Mouse (Mus musculus) neural tube, embryonic 14.5 days (tissue): Measurements from ENCODE around the gene Tfap2e. TPM values are rescaled to one million over a fixed set of nuclear protein-coding genes. Genes with fewer than 3 reads are reported as not detected.

Experiments
- ATAC-seq: fragments of 200-750 bp; cut with Nextera tagmentation; 2 replicates; pipeline ENCODE4 v1.8.0; 2017; ENCODE audit warnings: low read depth, mild to moderate bottlenecking, moderate TSS enrichment, moderate library complexity
- H3K27ac ChIP-seq: fragments of 300-500 bp; sonication (generic); 2 replicates; pipeline ENCODE4 v1.5.1; 2014; ENCODE audit warnings: low read depth, mild to moderate bottlenecking, control low read depth, low read length, moderate library complexity, mixed read lengths
- H3K27me3 ChIP-seq: fragments of 300-500 bp; sonication (generic); 2 replicates; pipeline ENCODE4 v1.6.1; 2014; ENCODE audit warnings: low read length; ENCODE audit not compliant: control insufficient read depth, insufficient read depth
- H3K36me3 ChIP-seq: fragments of 300-500 bp; sonication (generic); 2 replicates; pipeline ENCODE4 v1.6.1; 2014; ENCODE audit warnings: low read length, mixed read lengths; ENCODE audit not compliant: control insufficient read depth, insufficient read depth
- H3K4me1 ChIP-seq: fragments of 300-500 bp; sonication (generic); 2 replicates; pipeline ENCODE4 v1.6.1; 2014; ENCODE audit warnings: low read length; ENCODE audit not compliant: control insufficient read depth, insufficient read depth
- H3K4me2 ChIP-seq: fragments of 300-500 bp; sonication (generic); 2 replicates; pipeline ENCODE4 v1.6.1; 2014; ENCODE audit warnings: mild to moderate bottlenecking, low read depth, low read length, control low read depth
- H3K4me3 ChIP-seq: fragments of 300-500 bp; sonication (generic); 2 replicates; pipeline ENCODE4 v1.5.1; 2014; ENCODE audit warnings: low read depth, low read length, control low read depth, mixed read lengths
- H3K9ac ChIP-seq: fragments of 300-500 bp; sonication (generic); replicated peaks from 2 replicates; pipeline ENCODE4 v1.6.1; 2014; ENCODE audit warnings: low read depth, mild to moderate bottlenecking, control low read depth, low read length, mixed read lengths
- H3K9me3 ChIP-seq: fragments of 300-500 bp; sonication (generic); 2 replicates; pipeline ENCODE4 v1.6.1; 2016; ENCODE audit warnings: low read length; ENCODE audit not compliant: control insufficient read depth
- WGBS: fragments of 180-500 bp; shearing (Covaris S2); extraction: QIAGEN DNeasy Blood & Tissue Kit; methylation state at CpG from one replicate; pipeline ENCODE4 v1.1.7; 2014; 5-methylcytosine and 5-hydroxymethylcytosine counted together
- polyA plus RNA-seq: library from polyadenylated mRNA; unstranded; fragments of >200 nt; fragmentation: Nextera tagmentation; extraction: Ambion mirVana; gene quantifications from 2 replicates; pipeline ENCODE4 v1.2.1, GENCODE M21; 2014

Tfap2e gene
- polyA plus RNA-seq, 1 experiment from 2014 or later, result not detected

DNA sequence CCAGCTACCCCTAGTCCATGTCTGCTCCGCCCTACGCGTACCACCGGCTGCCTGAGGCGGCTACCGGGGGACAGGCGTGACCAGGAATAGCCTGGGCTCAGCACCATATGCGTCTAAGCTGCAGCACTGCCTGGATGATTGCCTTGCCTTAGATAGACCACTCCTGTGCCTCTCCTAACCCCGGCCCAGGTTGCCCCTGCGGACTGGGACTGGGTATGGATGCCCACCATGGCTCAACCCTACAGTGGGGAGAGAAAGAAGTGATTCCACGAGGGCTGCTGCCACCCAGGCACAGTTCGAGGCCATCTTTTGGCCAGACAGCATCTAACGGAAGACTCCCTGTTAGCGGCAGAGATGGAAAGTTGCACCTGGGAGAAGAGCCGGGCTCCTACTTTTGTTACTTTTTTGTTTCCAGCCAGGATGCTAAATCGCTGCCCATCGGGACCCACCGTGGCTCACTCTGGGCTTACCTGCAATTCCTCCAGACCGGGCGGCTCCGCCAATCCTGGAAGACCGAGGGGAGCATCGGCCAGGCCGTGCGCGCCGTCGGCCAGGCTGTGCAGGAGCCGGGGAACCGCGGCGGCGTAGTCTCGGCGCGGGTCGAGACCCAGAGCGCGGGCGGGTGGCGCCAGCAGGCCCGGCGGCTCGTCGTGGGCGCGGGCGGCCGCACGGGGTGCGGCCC, 1.2 kb downstream of the Tfap2e start:
- Histone ChIP-seq H3K4me1 (0 out of 2 replicates have a peak, but pooled peaks cover 5% of the 10 kb centered on the region), H3K9ac (no peak overlapping the region), H3K27ac (no peak overlapping the region), H3K4me3 (peak overlapping the region; percentile 18), H3K36me3 (no peaks in the 10 kb centered on the region), H3K27me3 (peaks cover 55% of the 10 kb centered on the region), H3K9me3 (no peaks in the 10 kb centered on the region), H3K4me2 (peak overlapping the region; percentile 16; the same call in 1 of the 2 replicates)
- WGBS, result 4% methylated on average over 51 of the region's 51 CpGs
- ATAC-seq, result no peak; the same call in 1 of the 2 replicates

DNA sequence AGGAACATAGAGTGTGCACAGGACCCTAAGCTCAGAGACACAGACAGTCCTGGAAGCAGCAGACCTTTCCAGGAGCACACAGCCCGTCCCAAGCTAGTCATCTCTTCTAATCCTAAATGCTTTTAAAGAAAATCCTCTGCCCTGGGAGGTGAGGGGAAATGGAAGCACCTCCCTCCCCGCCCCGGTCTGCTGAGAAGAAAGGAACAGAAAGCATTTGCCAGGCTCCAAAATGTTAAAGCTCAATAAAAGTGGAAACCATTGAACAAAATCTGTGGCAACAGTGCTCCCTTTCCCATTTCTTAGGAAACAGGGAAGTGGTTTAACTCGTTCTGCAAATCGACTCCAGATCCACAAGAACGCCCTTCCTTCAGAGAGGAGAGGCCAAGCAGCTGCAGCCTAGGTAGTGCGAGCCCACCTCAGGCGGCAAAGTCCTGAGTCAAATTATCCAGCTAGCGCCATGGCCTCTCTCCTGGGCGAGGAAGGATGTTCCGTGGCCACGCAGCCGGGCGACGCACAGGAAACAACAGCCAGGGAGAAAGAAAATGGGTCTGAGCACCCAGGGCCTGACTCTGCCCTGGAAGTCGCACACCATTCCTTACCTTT, 1.9 kb downstream of the Tfap2e start:
- Histone ChIP-seq H3K4me2 (no peak overlapping the region), H3K9ac (no peak overlapping the region), H3K4me1 (0 out of 2 replicates have a peak, but pooled peaks cover 5% of the 10 kb centered on the region), H3K36me3 (no peaks in the 10 kb centered on the region), H3K9me3 (no peaks in the 10 kb centered on the region), H3K4me3 (no peak overlapping the region), H3K27ac (no peak overlapping the region), H3K27me3 (peaks cover 56% of the 10 kb centered on the region)
- 3% methylated on average over 16 of the region's 16 CpGs for WGBS
- ATAC-seq, result no peak

DNA sequence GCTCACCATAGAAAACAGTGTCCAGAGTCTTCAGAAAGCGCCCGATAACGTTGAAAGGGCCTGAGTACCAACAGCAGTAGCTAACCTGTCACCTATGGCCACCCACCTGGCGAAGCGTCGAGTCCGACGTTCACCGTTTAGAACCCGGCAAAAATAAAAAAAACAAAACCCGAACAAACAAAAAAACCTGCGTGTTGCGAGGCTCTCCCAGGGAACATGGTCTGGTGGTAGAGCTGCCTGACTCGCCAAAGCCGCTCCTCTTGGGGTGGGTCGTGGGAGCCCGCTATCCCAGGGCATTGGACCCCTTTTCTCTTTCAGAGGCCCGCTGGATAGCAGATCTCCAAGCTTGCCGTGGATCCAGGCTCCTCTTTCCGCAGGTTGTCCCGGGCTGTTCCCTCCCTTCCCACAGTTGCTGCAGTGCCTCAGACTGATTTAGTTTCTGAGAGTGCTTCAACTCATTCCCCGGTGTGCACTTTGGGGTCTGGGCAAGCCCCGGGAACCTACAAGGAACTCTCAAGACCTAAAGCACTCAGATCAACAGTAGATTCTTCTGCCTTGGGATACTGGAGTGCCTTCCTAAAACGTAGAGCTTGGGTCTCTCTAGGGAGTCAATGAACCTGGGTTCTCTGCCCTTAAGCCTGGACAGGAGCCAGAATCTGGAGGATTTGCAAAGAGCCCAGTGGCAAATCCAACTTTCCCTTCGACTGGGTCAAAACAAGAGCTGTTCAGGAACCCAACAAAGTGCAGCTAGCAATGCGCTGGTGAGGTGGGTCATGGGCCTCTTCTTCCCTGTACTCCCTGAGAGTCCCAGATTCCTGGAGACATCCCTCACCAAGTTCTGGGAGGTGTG, 3.3 kb downstream of the Tfap2e start:
- WGBS, result 5% methylated on average over 26 of the region's 26 CpGs
- no peaks in the 10 kb centered on the region for H3K36me3 ChIP-seq
- H3K27me3 ChIP-seq, result peaks cover 49% of the 10 kb centered on the region
- H3K4me1 ChIP-seq, result 0 out of 2 replicates have a peak, but pooled peaks cover 5% of the 10 kb centered on the region
- no peak overlapping the region for H3K9ac ChIP-seq
- no peak overlapping the region for H3K27ac ChIP-seq
- no peak overlapping the region for H3K4me2 ChIP-seq
- no peak overlapping the region for H3K4me3 ChIP-seq
- H3K9me3 ChIP-seq, result no peaks in the 10 kb centered on the region
- no peak for ATAC-seq

DNA sequence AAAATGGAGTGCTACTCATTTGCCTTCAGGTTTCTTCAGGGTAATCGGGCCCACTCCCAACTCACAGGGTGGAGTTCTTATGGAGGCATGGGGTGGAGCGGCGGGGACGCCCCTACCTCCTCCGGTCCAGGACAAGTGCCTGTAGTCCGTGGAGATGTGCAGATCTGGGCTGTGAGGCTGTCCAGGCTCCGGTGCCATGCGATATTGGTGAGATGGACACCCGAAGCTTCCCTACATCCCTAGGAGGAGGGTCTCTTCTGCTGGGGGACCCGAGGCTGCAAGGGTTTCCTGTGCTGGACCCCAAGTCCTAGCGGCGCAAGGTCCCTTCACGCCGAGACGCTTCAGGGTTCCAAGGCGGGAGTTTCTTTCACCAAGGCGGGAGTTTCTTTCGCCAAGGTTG, 3.9 kb downstream of the Tfap2e start:
- WGBS, result 2% methylated on average over 18 of the region's 18 CpGs
- H3K27me3 ChIP-seq, result peaks cover 43% of the 10 kb centered on the region
- no peak overlapping the region for H3K4me2 ChIP-seq
- no peak overlapping the region for H3K9ac ChIP-seq
- no peak overlapping the region for H3K27ac ChIP-seq
- H3K4me3 ChIP-seq, result no peak overlapping the region
- H3K9me3 ChIP-seq, result no peaks in the 10 kb centered on the region
- ATAC-seq, result no peak
- 0 out of 2 replicates have a peak, but pooled peaks cover 5% of the 10 kb centered on the region for H3K4me1 ChIP-seq
- H3K36me3 ChIP-seq, result no peaks in the 10 kb centered on the region

DNA sequence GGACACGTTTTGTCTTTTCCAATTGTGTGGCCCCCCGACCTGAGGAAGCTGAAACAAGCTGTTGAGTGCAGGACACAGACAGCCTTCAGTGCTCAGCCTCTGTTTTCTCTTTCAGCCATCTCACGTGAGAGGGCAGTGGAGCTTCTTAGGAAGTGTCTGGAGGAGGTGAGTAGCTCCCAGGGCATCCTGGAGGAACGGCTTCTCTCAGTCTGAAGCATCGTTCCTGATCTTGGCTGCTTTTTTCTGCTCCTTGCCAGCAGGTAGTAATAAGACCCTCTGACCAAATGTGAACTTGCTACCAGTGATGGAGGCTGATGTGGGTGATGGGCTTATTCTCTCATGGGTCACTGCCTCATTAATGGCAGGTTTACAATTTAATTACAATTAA, 28.6 kb downstream of the Tfap2e start:
- WGBS, result 30% methylated on average over 5 of the region's 5 CpGs
- H3K27ac ChIP-seq, result no peak overlapping the region

DNA sequence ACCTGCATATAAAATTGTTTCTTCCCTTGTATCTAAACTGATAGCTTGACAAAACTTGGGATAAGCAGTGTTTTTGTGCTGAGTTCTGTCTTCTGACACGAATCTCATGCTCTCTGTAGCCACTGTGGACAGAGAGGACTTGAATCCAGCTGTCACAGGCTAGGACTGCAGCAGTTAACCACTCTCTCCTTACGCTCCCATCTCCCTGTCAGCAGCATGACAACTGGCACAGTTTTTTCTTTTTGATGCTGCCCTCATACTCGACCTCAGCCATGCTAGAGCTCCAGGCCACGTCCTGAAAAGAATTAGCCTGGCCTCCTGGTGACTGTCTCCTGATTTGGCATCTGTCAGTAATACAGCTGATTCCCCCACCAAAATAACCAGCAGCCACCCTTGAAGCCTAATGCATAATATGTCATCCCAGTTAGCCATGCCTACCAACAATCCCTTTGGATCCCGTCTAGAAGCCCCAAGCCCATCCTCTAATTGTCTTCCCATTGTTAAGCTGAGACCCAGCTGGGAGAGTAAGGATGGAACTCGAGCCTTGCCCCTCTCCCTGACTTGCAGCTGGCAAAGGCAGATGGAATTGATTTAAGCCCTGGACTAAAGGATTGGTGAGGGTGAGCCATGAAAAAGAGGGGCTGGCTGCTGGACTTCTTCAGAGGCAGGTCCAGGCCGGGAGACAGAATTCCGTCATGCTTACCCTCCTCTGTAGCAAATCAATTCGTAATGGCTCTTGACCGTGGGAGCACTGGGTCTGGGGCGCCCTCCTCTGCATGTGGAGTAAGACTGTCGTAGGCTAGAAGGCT, 29.2 kb downstream of the Tfap2e start:
- no peaks in the 10 kb centered on the region for H3K4me1 ChIP-seq
- H3K4me3 ChIP-seq, result no peak overlapping the region
- peak; percentile 61; the same call in 1 of the 2 replicates for ATAC-seq
- no peak overlapping the region for H3K27ac ChIP-seq
- WGBS, result 32% methylated on average over 12 of the region's 12 CpGs
- no peaks in the 10 kb centered on the region for H3K9me3 ChIP-seq
- H3K27me3 ChIP-seq, result no peaks in the 10 kb centered on the region
- H3K4me2 ChIP-seq, result no peak overlapping the region
- H3K9ac ChIP-seq, result no peak overlapping the region
- H3K36me3 ChIP-seq, result peaks cover 43% of the 10 kb centered on the region

More for the DNA sequence above, 28.6 kb downstream of the Tfap2e start:
- no peaks in the 10 kb centered on the region for H3K4me1 ChIP-seq
- no peaks in the 10 kb centered on the region for H3K9me3 ChIP-seq
- no peaks in the 10 kb centered on the region for H3K27me3 ChIP-seq
- H3K9ac ChIP-seq, result no peak overlapping the region
- ATAC-seq, result no peak
- peaks cover 39% of the 10 kb centered on the region for H3K36me3 ChIP-seq
- no peak overlapping the region for H3K4me2 ChIP-seq
- no peak overlapping the region for H3K4me3 ChIP-seq

DNA sequence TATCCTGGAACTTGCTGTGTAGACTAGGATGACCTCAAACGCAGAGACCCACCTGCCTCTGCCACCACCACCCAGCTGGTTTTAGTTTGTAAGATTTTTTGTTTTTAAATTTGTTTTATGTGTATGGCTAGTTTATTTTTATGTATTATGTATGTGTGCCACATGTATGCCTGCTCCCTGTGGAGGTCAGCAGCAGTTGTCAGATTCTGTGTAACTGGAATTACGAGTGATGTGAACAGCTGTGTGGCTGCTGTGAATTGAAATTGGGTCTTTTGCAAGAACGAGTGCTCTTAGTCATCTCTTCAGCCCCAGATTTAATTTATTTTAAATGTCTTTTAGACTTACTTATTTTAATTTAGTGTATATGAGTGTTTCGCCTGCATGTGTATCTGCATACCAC, 39.1 kb downstream of the Tfap2e start:
- H3K4me1 ChIP-seq, result no peaks in the 10 kb centered on the region
- H3K27ac ChIP-seq, result no peak overlapping the region
- 93% methylated on average over 4 of the region's 4 CpGs for WGBS
- H3K4me3 ChIP-seq, result no peak overlapping the region
- no peaks in the 10 kb centered on the region for H3K27me3 ChIP-seq
- no peak overlapping the region for H3K4me2 ChIP-seq
- H3K9ac ChIP-seq, result no peak overlapping the region
- H3K9me3 ChIP-seq, result no peaks in the 10 kb centered on the region
- no peak for ATAC-seq
- 0 out of 2 replicates have a peak, but pooled peaks cover 7% of the 10 kb centered on the region for H3K36me3 ChIP-seq

DNA sequence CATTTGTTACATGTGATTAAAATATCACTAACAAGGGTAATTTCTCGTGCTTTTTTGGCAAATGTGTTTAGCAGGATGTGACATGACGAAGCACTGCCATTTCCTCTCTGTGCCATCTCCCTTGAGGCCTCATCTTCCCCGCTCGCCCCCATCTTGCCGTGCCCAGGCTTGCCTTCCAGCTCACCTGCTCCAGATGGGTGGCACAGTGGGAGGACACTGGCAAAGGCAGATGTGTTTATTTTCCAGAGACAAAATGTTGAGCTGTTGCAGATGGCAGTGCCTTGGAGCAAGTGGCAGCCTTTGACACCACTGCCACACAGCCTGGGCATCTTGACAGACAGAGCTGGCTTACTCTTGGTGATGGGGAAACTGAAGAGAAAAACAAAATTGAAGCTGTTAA, 43.0 kb downstream of the Tfap2e start:
- Histone ChIP-seq H3K27me3 (no peaks in the 10 kb centered on the region), H3K4me3 (no peak overlapping the region), H3K9me3 (no peaks in the 10 kb centered on the region), H3K4me1 (no peaks in the 10 kb centered on the region), H3K4me2 (no peak overlapping the region), H3K9ac (no peak overlapping the region), H3K36me3 (peaks cover 7% of the 10 kb centered on the region; the same call in 1 of the 2 replicates), H3K27ac (no peak overlapping the region)
- no peak for ATAC-seq
- 77% methylated on average over 5 of the region's 5 CpGs for WGBS
